Mouse (Mus musculus) liver, embryonic 14.5 days (tissue): ENCODE results near the gene Zbtb34. TPM values are rescaled to one million over a fixed set of nuclear protein-coding genes. Genes with fewer than 3 reads are reported as not detected.
A peak's percentile ranks its signal among the peaks of the same experiment; 100 is the strongest.

ENCODE experiments used
- ATAC-seq: fragments of 200-750 bp; cut with Nextera tagmentation; 2 replicates; pipeline ENCODE4 v1.8.0; 2017; ENCODE audit warnings: moderate number of reproducible peaks, mild to moderate bottlenecking, moderate library complexity; ENCODE audit not compliant: insufficient read depth
- DNase-seq, 3 experiments: peaks; one replicate each; pipeline ENCODE4 v3.0.0-alpha.2; 2012 to 2013; ENCODE audit warnings: low read depth in 3 of 3, low spot score in 3 of 3
- H3K27ac ChIP-seq: fragments of 300-500 bp; sonication (generic); 2 replicates; pipeline ENCODE4 v1.5.1; 2014; ENCODE audit warnings: moderate library complexity, mild to moderate bottlenecking, control low read depth, inconsistent platforms
- H3K27me3 ChIP-seq: fragments of 300-500 bp; sonication (generic); 2 replicates; pipeline ENCODE4 v1.6.1; 2014; ENCODE audit warnings: mild to moderate bottlenecking, low read length, moderate library complexity; ENCODE audit not compliant: control insufficient read depth, insufficient read depth
- H3K36me3 ChIP-seq: fragments of 300-500 bp; sonication (generic); replicated peaks from 2 replicates; pipeline ENCODE4 v1.6.1; 2014; ENCODE audit warnings: low read depth; ENCODE audit not compliant: control insufficient read depth, insufficient read depth
- H3K4me1 ChIP-seq, 2 experiments: fragments of 200-500 bp in 1 of 2; fragments of 300-500 bp in 1 of 2; sonication (generic) in 1 of 2; replicated peaks; 2 replicates each; pipeline ENCODE4 v1.6.1; 2012 to 2014; ENCODE audit warnings: antibody characterized with exemption in 1 of 2, inconsistent platforms in 1 of 2, low read length in 1 of 2; ENCODE audit not compliant: control insufficient read depth in 2 of 2, insufficient read depth in 2 of 2
- H3K4me2 ChIP-seq: fragments of 300-500 bp; sonication (generic); 2 replicates; pipeline ENCODE4 v1.6.1; 2014; ENCODE audit warnings: low read depth, mild to moderate bottlenecking, control low read depth, moderate library complexity
- H3K4me3 ChIP-seq, 2 experiments: fragments of 200-500 bp in 1 of 2; fragments of 300-500 bp in 1 of 2; sonication (generic) in 1 of 2; 2 replicates each; pipeline ENCODE4 v1.5.1; 2012 to 2014; ENCODE audit warnings: low read depth in 2 of 2, low read length in 2 of 2, mild to moderate bottlenecking in 2 of 2, control low read depth in 1 of 2, inconsistent platforms in 1 of 2, moderate library complexity in 1 of 2; ENCODE audit not compliant: insufficient read depth in 1 of 2
- H3K9ac ChIP-seq: fragments of 300-500 bp; sonication (generic); replicated peaks from 2 replicates; pipeline ENCODE4 v1.6.1; 2014; ENCODE audit warnings: mild to moderate bottlenecking, control low read depth, moderate library complexity
- H3K9me3 ChIP-seq: fragments of 300-500 bp; sonication (generic); 2 replicates; pipeline ENCODE4 v1.6.1; 2016; ENCODE audit warnings: low read length, mixed read lengths; ENCODE audit not compliant: control insufficient read depth
- CTCF ChIP-seq: IDR thresholded peaks from 2 replicates; pipeline ENCODE4 v1.5.1; 2016; ENCODE audit warnings: antibody characterized with exemption, low read depth, control low read depth
- EP300 ChIP-seq: IDR thresholded peaks from 2 replicates; pipeline ENCODE4 v1.6.1; 2016; ENCODE audit warnings: antibody characterized with exemption, low read depth
- WGBS: fragments of 180-500 bp; shearing (Covaris S2); extraction: QIAGEN DNeasy Blood & Tissue Kit; methylation state at CpG from one replicate; pipeline ENCODE4 v1.1.7; 2014; ENCODE audit not compliant: insufficient replicate concordance; 5-methylcytosine and 5-hydroxymethylcytosine counted together
- polyA plus RNA-seq, 2 experiments: library from polyadenylated mRNA; depleted of rRNA in 1 of 2; stranded (reverse) in 1 of 2; unstranded in 1 of 2; fragments of >200 nt; fragmentation: Nextera tagmentation in 1 of 2; extraction: Ambion mirVana in 1 of 2; gene quantifications; 2 replicates each; pipeline versions ENCODE4 v1.2.1 to v1.2.3; 2012 to 2014

Zbtb34 gene
- polyA plus RNA-seq, 2 experiments = 1.3 to 3.9 TPM

- Histone ChIP-seq H3K27ac (no peak overlapping the region), H3K4me1 (peaks cover 0 to 3% of the 10 kb centered on the region in 2 experiments; a peak in 1 of 4 replicates), H3K27me3 (no peaks in the 10 kb centered on the region), H3K9me3 (no peaks in the 10 kb centered on the region), H3K9ac (no peak overlapping the region), H3K4me2 (no peak overlapping the region), H3K36me3 (peaks cover 8% of the 10 kb centered on the region), H3K4me3 (no peak overlapping the region)
- no peak for TF ChIP-seq EP300
- no peak for TF ChIP-seq CTCF
- no peak for DNase-seq
- ATAC-seq = no peak
- 80% methylated on average over 22 of the region's 22 CpGs for WGBS
These were observed 18.2 kb upstream of the Zbtb34 start for GRCm38 (mm10) chr2:33449119-33449873.

GRCm38 (mm10) chr2:33446796-33447195 lies 15.7 kb upstream of the Zbtb34 start:
- no peak overlapping the region for H3K27ac ChIP-seq
- H3K9ac ChIP-seq = no peak overlapping the region
- H3K4me2 ChIP-seq = no peak overlapping the region
- 44% methylated on average over 1 of the region's 1 CpGs for WGBS
- no peaks in the 10 kb centered on the region for H3K27me3 ChIP-seq
- H3K4me3 ChIP-seq = no peak overlapping the region
- ATAC-seq (0 out of 2 replicates have a peak, but pooled peaks have one; percentile 26), DNase-seq (no peak)
- TF ChIP-seq EP300 = no peak
- no peak for TF ChIP-seq CTCF
- H3K9me3 ChIP-seq = no peaks in the 10 kb centered on the region
- H3K4me1 ChIP-seq = no peaks in the 10 kb centered on the region; a peak in 1 of 4 replicates
- H3K36me3 ChIP-seq = no peaks in the 10 kb centered on the region

GRCm38 (mm10) chr2:33445741-33446140 lies 14.6 kb upstream of the Zbtb34 start:
- Histone ChIP-seq H3K9me3 (no peaks in the 10 kb centered on the region), H3K4me2 (no peak overlapping the region), H3K27ac (no peak overlapping the region), H3K4me3 (no peak overlapping the region), H3K9ac (no peak overlapping the region), H3K36me3 (no peaks in the 10 kb centered on the region), H3K27me3 (no peaks in the 10 kb centered on the region), H3K4me1 (no peaks in the 10 kb centered on the region; a peak in 1 of 4 replicates)
- ATAC-seq = no peak
- DNase-seq = no peak
- 73% methylated on average over 5 of the region's 5 CpGs for WGBS
- TF ChIP-seq EP300 (no peak), CTCF (no peak)

- H3K9me3 ChIP-seq = no peaks in the 10 kb centered on the region
- no peak for ATAC-seq
- no peak overlapping the region for H3K27ac ChIP-seq
- H3K36me3 ChIP-seq = no peaks in the 10 kb centered on the region
- peaks cover 0 to under 1% of the 10 kb centered on the region in 2 experiments; a peak in 2 of 4 replicates for H3K4me1 ChIP-seq
- H3K9ac ChIP-seq = no peak overlapping the region
- no peak overlapping the region for H3K4me2 ChIP-seq
- DNase-seq = no peak
- no peaks in the 10 kb centered on the region for H3K27me3 ChIP-seq
- no peak for TF ChIP-seq EP300
- no peak overlapping the region for H3K4me3 ChIP-seq
These were observed 13.7 kb upstream of the Zbtb34 start for GRCm38 (mm10) chr2:33444862-33445261.

- Histone ChIP-seq H3K4me1 (peaks cover 0 to 3% of the 10 kb centered on the region in 2 experiments; a peak in 2 of 4 replicates), H3K36me3 (no peaks in the 10 kb centered on the region), H3K4me3 (no peak overlapping the region), H3K27ac (no peak overlapping the region), H3K9ac (no peak overlapping the region), H3K9me3 (no peaks in the 10 kb centered on the region), H3K4me2 (no peak overlapping the region), H3K27me3 (no peaks in the 10 kb centered on the region; the same call in 1 of the 2 replicates)
- ATAC-seq (no peak), DNase-seq (no peak)
- TF ChIP-seq EP300 = no peak
- TF ChIP-seq CTCF = no peak
- WGBS = 56% methylated on average over 5 of the region's 5 CpGs
These were observed 13.2 kb upstream of the Zbtb34 start for GRCm38 (mm10) chr2:33444358-33444757.
